Mouse (Mus musculus) frontal cortex, adult (tissue): ENCODE data around the gene Nfatc2.

Experiments
- ATAC-seq: cut with Nextera tagmentation; 2 replicates; pipeline ENCODE4 v1.9.2; 2017; ENCODE audit warnings: mild to moderate bottlenecking, moderate library complexity, mixed read lengths; ENCODE audit not compliant: low TSS enrichment

Nfatc2 gene

DNA sequence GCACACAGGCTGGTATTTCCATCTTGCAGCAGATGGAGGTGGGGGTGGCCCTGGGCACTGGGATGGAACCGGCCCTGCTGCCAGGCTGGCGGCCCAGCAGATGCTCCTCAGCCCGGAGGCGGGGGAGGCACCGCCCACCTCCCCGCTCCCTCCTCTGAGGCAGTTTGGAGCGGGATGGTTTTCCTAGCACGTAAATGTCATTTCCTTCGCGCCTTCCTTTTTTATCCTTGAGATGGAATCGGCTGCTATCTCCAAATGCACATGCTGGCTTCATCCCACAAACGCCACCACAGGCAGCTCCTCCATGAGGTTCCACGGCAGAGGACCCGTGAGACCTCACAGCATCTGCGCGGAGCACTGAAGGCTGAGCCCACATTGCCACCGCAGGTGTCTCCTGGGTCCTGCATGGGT is 160.5 kb downstream of the Nfatc2 start:
- ATAC-seq, result peak; percentile 82

DNA sequence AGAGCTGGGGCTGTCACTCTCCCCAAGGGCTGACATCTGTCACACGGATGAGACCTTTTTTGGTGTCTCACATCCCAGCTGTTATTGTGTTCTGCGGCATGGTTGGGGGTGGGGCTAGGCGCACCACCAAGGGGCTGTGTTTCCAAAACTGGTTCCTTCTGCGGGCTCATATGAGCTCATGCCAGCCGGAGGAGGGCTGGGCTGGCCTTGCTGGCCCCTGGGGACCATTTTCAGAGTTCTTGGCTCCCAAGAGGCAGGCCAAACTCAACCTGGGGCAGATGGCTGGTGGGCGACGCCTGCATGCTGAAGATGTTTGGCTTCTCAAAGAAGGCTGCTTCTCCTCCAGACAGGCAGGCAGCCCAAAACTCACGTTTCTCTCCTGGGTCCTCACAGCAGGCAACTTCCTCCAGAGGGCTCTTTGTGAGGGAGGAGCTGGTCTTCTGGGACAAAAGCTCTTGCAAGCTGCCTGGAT is 162.4 kb downstream of the Nfatc2 start:
- no peak for ATAC-seq

DNA sequence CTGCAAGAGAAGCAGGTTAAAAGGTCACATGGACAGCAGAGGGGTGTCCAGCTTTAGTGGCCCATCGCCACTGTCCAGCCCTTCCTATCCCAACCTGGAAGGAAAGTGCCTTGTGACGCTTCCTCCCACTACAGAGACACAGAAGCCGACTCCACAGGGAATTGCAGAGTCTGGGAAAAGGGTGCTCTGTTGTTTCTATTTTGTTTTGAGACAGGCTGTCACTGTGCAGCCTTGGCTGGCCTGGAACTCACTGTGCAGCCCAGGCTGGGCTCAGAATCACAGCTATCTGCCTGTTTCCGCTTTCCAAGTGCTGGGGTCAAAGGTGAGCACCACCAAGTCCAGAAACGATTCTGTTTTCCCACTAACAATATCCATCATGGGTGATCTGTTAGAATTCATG is 167.3 kb downstream of the Nfatc2 start:
- no peak for ATAC-seq

DNA sequence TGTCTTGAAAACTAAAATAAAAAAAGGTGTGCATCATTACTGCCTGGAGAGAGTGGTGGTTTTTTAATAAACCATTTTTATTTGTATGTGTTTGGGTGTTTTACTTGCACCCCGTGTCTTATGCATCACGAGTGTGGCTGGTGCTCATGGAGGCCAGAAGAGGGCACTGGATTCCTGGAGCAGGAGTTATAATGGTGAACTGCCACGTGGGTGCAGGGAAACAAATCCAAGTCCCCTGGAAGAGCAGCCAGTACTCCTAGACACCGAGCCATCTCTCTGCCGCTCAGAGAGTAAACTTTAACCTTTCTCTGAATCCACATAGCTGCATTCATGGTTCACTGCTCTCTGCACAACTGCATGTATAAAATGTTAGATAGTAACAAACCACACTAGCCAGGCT is 168.1 kb downstream of the Nfatc2 start:
- no peak for ATAC-seq

DNA sequence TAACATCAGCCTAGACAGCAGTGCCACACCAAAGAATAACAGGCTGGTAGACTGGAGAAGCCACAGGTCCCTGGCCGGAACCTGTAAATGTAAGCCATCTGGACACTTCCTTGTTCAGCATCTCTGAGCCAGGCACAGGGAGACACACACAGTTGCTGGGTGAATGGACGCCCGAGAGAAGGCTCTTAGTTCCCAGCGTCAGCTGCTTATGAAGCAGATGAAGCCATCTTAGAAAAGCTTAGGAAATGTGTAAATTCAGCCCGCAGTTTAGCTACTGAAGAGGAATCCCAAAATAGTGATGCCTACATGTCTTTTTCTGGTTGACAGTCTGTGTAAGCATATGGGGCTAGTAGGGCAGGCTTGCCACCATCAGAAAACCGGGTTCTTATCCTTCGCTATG is 169.1 kb downstream of the Nfatc2 start:
- peak; percentile 89 for ATAC-seq

DNA sequence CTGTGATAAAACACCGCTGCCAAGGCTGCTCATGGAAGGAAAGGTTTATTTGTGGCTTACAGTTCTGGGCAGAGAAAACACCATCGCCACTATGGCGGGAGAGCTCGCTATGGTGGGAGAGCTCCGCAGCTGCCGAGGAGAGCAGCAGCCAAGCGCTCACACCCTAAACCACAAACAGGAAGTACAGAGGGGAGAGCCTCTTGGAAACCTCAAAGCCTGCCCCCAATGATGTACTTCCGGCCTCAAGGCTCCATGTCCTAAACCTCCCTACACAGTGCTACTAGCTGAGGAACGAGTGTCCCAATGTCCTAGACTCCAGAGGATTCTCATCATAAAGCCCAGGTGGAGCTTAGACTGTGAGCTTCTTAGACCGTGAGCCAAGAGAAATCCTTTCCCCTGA is 171.9 kb downstream of the Nfatc2 start:
- ATAC-seq, result no peak

DNA sequence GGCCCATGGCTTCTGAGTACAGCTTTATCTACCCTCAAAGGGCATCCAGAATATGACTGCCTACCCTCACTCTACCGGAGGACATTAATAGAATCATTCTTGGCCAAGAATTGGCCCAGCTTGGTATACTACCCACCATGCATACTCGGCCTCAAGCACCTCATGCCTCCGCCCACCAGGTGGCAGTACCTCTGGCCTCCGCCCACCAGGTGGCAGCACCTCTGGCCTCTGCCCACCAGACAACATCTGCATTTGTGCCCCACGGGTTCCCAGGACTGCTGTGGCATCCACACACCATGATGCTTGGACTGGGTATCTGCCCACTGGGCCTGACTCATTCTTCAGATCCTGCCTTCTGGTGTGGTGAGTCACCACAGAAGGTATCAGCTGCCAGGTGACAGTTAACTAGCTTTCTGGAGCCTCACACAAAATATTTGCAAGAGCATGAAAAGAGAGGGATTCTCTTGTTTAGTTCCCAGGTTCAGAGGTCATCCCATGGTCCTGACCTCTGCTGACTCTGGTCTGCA is 173.0 kb downstream of the Nfatc2 start:
- peak; percentile 47; the same call in 1 of the 2 replicates for ATAC-seq
